Mouse (Mus musculus) lung, postnatal 4 days (tissue): Measurements from ENCODE around the gene Apeh.
"Not testable (repeated sequence)": the region's sequence is repeated elsewhere in the genome, so short reads cannot be mapped to it uniquely, and the experiment has no call there.

Source experiments
- DNase-seq, 2 experiments: peaks; one replicate each; pipeline ENCODE4 v3.0.0; 2021

Apeh gene

DNA sequence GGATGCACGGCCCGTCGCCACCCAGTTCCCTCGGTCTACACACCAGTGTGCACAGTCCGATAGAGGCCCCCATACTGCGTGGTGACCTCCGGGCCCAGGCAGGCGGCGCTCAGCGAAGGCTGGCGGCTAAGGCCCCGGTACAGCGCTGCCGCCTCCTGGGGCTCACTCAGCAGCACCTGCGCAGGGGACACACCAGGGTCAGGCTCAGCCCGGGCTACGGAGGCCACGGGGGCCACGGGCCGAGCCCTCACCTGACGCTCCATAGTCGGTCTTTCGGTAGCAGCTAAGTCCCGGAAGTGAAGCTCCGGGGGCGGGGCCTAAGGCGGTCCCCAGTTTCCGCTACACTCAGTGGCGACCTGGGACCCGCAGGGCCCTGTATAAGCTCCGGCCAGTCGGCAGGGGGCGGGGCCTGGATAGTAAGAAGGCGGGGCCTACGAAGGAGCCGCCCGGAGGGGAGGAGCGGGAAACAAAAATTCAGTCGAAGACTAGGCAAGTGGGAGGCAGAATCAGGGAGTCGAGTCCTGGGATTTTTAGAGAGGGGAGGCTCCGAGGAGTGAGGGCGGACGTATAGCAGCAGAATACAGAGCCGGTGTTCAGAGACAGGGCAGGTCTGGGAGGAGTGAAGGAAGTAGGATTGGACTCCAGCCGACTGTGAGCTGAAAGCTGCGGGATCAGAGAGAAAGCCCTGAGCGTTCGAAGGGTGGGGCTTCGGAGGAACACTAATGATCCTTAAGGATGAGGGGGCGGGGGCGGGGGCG, at the start of gene Apeh:
TSS of gene Apeh (minus strand) at position 423 of the 758 bp plus-strand sequence.
- peak; percentile 97 for DNase-seq

DNA sequence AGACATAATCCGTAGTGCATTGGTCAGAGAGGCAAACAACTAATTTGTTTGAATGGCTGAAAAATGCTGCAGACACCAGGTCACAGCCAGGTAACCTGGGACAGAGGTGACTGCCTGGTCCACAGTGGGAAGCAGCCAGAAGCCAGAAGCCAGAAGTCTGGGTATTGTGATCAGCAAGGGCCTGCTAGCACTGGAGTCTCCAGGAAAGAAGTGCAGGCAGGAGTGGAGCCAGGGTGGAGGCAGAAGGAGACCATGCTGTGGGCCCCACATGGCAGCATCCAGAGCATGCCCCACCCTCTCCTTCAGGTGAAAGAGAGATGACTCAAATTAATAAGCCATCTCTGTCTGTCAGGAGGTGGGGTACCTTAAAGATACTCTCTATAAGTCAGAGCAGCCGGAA, 49.1 kb upstream of the Apeh start:
- DNase-seq = no peak

DNA sequence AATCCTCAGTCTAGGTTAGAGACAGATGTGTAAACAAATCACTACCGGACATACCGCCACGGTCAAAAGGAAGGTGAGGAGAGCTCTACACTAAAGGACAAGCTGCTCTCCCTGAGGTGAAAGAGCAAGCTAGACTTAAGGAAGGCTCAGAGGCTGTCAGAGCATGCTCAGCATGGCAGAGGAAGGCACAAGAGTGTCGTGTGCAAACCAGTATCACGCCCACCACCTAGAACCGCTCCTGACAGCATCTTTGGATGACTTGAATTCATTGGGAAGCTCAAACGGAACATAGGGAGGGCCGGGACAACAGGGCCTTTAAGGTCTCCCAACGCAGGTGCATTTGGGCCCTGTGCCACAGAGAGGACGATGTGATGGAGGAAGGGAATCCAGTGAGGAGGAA, 47.0 kb upstream of the Apeh start:
- DNase-seq = no peak

DNA sequence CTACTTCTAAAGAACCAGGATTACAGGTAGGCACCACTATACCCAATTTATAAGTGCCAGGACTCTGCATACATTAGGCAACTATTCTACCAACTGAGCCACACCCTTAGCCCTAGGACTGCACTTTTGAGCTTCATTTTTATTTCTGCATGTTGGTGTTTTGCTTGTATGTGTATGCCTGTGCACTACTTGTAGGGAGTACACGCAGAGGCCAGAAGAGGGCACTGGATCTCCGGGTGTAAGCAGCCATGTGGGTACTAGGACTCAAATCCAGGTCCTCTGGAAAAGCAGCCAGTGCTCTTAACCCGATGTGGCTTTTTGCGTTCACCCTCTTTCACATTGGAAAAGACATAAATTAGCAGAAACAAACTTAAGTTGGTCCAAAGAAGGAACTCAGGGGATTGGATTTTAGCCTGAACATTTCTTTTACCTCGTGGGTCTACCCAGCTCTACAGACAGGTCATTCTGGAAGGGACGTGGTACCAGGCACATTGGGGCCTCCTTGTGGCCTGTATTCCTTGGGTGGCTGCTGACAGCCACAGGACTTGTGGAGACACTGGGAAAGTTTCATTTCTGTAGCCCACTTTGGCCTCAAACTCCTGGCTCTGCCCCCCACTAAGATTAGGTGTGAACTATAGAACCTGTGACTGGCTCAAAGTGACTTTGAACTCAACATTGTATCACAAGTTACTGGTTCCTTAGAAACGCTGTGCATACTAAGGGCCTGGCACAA, 45.7 kb upstream of the Apeh start:
- peak in 1 of 2 experiments; percentile 22 for DNase-seq

DNA sequence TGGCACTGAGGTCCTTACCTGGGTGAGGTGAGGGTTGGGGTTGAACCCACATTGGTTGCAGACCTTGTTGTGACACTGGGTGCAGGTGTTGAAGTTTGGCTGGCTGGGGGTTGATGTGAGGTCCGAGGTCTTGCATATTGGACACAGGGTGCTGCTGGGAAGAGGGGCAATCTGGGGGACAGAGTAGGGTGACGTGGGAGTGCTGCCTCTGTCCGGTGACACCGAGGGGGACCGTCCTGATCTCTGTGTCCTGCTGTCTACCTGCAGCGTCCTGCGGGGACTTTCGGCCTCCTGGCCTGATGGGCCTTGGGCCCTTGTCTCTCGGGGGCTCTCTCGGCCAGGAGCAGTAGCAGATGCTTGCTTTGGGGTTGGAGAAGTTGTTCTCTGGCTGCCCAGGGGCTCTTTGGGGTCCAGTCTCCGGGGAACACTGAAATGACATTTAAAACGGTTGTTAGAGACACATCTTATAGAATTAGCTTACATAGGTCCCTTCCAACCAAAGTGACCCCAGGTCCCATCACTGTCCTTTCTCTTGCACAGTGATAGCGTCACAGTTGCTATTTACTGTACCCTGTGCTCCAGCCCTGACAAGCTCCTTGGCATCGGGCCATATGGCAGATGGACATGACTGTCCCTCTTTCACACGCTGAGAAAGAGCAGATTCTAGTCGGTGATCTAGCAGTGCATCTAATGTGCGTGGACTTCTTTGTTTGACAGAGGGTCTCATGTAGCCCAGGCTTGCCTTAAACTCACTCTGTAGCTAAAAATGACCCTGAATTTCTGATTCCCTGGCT, 45.0 kb upstream of the Apeh start:
- DNase-seq = peak in 1 of 2 experiments; percentile 17

DNA sequence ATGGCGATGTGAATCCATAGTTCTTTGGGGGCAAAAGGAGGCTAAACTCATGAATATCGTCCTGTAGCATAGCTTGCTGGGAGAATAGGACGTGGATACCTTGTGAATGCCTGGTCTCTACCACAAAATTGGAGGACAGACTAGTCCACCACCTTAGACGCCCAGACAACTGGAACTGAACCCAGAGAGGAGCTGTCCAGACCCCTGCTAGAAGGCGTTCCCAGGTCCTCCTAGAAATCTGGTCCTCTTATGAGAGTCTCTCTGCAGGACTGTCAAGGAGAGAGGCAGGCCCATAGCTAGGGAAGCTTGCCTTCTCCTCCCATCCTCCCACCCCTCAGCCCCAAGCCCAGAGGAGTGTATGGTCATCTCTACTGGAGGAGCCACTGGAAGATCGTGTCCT, 43.7 kb upstream of the Apeh start:
- no peak for DNase-seq

DNA sequence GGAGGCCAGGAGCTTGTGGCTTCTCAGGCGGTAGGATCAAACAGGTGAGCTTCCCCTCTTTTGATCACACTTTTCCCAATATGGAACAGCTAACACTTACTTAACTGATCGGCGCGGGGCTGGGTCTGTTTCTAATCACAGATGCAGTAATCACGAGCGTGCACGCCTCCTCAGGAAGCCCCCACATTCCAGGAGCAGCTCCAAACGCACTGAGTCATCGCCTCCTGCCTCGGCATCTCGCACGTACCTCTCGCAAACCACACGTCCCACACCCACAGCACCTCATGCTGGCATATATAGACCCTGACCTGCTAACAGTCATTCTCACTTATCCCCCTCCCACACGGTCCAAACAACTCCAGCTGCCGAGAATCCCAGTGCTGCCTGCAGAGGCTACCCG, 43.1 kb upstream of the Apeh start:
- DNase-seq = no peak

DNA sequence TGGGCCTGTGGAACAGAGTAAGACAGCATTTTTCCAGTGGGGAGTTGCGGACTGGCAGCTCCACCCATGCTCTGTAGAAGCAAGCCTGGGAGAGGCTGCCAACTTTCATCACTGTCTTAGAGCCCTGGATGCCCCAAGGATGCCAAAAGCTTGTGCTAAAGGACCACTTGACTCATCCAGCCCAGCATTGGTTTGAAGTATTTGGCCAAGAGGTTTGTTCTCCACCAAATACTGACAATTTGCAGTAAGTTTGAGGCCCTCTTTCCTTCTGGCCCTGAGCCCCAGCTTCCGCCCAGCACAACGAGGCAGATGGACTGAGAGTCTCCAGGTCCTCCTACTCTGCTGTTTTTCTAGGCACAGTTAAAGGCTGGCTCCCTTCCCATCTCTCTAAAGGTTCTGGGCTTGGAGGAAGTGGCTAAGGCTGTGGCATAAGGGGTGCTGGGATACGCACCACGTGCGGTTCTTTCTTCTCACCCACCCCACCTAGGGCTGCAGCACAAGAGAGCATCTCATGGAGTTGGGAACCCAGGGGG, 42.6 kb upstream of the Apeh start:
- DNase-seq = peak in 1 of 2 experiments; percentile 17

DNA sequence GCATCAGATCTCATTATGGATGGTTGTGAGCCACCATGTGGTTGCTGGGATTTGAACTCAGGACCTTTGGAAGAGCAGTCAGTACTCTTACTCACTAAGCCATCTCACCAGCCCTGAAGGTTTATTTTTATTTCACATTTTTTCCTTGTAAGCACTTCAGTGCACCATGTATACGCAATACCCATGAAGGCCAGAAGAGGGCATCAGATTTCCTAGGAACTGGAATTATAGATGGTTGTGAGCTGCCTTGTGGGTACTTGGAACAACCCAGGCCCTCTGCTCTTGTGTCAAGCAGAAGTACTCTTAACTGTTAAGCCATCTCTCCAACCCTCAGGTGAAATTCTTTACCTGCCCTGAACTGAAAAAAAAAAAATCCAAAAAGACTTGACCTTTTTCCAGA, 41.8 kb upstream of the Apeh start:
- DNase-seq = peak in 1 of 2 experiments; percentile 49

DNA sequence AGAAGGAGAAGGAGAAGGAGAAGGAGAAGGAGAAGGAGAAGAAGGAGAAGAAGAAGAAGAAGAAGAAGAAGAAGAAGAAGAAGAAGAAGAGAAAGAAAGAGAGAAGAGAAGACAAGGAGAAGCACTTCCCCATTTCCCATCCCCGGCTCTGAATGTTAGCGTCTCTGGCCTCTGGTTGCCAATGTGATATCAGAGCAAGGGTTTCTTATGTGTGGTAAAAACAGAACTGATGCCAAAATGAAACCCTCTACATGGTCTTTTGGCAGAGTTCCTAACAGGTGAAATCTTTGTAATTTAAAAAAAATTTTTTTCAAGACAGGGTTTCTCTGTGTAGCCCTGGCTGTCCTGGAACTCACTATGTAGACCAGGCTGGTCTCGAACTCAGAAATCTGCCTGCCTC, 41.3 kb upstream of the Apeh start:
- DNase-seq = not testable (repeated sequence)

DNA sequence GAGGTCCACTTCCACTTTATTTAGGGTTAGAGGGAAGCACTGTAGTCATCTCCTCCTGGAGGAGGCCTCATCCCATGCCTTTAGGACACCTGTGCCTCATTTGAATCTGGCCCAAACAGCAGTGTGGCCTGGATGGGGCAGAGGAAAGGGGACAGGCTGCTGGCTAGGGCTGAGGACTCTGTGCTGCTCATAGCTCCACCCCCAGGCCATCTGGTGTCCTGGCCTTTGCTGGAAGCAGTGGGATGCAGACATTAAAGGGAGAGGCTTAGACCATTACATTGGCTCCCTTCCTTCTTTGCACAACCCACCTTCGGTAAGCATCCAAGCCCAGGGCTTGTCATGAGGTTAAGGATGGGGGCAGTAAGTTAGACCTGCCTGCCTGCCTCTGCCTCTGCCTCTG, 39.1 kb upstream of the Apeh start:
- no peak for DNase-seq

DNA sequence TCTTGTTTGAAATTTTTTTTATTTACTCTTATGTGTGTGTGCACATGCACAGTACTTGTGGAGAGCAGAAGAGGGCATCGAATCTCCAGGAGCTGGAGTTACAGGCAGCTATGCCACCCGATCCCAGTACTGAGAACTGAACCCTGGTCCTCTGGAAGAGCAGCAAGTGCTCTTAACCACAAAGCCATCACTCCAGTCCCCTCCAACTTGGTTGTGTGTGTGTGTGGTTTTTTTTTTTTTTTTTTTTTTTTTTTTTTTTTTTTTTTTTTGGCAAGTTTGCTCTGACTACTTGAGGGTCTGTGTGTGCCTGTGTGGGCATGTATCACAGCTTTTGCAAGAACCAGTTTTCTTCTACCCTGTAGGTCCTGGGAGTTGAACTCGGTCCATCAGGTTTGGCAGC, 38.0 kb upstream of the Apeh start:
- DNase-seq = no peak

DNA sequence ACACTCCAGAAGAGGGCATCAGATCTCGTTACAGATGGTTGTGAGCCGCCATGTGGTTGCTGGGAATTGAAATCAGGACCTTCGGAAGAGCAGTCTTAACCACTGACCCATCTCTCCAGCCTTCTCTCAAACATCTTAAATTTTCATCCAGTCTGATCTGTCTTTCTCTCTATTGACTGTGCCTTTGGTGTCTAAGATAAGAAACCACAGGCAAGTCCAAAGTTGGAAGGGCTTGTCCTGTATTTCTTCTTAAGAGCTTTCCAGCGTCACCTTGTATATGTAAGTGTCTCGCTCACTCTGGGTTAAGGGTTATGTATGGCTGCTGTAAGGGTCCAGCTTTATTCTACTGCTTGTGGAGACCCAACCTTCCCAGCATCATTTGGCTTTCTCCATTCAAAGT, 37.1 kb upstream of the Apeh start:
- DNase-seq = no peak

DNA sequence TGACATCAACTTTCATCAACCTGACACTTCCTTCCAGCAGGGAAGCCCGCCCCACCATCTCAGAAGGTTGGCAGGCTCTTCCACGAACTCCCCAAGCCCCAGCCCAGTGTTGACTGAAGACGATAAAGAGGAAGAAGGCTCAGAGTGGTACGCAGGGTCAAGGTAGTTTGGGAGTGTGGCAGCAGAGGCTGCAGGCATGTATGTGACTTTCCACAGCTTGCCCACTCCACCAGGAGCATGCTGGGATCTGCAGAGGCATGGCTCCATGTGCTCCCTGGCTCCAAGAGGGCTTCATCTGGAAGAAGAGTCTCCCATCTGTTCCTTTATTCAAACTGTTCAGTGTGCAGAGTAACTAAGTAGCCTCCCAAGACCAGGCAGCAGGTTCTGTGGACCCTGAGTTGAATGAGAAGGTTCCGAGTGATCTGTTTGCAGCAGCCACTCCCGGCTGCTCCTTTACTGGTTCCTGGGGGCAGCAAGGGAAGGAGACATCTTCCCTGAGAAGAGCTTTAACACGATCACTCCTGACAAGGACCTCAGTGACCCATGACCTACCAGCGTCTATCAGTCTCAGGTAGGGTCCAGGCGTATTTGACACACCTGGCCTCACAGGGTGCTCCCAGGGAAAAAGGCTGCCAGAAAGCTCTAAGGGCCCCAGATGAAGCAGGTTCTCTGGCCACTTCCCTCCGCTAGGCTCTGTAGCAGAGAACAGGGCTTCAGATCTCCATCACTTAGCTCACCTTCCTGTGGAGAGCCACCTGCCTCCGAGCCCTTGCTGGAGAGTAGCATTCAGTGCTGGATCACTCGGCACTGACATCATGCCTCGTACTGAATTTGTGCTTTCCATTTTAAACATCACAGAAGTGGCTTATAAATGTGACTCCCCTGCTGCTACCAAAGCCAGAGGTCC, 34.9 kb upstream of the Apeh start:
- DNase-seq = no peak

DNA sequence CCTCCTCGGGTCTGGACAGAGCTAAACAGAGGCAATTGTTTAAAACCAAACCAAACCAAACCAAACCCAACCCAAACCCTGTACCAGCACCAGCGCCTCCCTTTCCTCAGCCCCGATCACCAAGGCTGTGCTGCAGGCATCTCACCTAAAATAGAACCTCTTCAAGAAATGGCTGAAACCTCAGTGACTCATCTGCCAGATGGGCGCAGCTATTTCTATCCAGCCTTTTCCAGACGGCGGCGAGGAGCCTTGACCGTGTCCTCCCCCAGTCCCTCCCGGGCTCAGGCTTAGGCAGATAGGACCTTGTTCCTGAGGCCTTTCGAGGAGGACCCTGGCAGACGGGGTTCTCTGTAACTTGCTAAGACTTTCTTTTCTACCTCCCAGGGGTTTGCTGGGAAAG, 33.8 kb upstream of the Apeh start:
- no peak for DNase-seq

DNA sequence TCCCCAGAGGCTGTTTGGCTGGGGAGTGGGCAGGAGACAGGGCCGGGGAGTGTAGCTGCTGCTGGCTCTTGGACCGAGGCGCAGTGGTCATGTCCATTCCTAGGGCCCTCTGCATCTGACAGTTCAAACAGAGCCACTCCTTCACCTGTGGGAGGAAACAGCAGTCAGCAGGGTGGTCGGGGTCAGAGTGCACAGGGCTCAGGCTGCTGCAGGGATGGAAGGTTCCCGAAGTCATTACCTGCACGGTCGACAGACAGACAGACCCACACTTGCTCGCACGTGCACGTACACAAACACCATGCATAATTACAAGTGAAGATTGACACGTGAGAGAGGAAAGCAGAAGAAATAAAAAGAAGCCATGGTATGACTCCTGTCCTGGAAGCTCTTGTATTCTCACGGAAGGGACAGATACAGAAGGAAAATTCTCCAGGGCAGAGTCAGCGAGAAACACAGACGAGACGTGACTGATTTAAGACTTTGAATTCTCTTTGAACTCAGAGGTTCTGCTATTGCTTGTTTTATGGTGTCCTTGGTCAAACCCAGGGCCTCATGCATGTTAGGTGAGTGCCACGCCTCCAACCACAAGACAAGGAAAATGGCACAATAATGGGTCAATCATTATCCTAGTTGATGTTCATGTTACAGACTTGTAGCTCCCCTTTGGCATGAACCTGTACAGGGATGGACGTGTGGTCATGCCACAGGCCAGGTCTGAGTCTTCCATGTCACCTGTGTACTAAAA, 32.2 kb upstream of the Apeh start:
- no peak for DNase-seq

DNA sequence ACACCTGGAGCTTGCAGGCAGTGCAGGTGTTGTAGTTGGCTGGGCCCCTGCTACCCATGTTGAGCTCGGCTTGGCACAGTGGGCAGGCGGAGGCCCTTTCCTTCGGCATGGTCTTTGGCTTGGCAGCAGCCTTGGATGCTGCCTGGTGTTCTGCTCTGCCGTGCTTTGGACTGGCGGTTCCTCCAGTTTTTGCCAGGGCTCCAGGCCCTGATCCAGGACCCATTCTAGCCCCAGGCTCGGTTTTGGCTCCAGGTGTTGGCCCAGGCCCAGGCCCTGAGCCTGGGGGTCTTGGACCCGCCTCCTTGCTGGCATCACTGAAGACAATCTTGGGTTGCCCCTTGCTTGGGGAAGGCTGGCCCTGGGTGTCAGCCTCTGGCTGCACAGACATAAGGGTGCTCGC, 31.3 kb upstream of the Apeh start:
- DNase-seq = no peak

DNA sequence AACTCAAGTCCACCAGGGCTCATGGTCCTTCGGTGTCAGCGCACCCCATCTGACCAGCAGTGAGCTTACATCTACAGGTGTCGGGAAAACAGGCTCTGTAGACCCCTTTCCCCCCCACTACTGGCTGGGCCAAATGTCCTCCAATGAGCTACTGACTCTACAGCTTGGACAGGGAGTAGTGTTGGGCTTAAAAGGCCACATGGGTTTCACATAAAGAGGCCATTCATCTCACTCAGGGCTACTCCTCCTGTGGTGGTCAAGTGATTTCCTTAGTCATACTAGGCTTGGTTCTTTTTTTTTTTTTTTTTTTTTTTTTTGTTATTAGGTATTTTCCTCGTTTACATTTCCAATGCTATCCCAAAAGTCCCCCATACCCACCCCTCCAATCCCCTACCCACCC, 29.5 kb upstream of the Apeh start:
- DNase-seq = no peak

DNA sequence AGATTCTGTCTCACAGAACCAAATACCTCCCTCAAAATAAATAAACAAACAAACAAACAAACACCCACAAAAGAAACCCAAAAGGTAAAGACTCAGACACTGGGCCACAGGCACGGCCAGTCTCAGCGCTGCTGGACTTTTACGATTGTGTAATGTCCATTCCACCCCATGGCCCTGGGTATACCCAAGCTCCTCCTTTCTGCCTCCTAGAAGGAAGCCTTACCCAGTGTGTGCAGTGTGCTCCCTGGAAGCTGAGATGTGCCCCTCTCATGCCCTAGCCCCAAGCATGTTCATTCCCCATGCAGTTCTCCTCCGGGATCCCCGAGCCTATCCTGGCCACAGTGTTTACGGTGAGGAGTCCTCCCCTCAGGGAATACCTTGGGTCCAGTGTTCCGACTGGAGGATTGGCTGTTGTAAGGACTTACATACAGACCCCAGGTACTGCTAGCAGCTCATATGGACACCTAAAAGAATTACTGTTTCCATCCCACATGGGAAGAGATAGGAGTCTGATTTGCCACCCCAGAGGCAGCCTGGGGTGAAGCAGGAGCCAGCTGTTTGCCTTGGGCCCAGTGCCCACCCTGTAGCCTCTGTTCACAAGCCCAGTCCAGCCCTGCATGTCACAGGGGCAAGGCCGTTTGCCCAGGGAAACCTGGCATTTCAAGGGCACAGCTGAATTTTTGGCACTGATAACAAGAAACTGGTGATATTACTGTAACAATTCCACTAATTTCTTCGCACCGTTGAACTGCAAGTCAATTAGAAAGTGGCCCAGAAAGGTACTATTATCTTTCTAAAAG, 27.0 kb upstream of the Apeh start:
- no peak for DNase-seq

DNA sequence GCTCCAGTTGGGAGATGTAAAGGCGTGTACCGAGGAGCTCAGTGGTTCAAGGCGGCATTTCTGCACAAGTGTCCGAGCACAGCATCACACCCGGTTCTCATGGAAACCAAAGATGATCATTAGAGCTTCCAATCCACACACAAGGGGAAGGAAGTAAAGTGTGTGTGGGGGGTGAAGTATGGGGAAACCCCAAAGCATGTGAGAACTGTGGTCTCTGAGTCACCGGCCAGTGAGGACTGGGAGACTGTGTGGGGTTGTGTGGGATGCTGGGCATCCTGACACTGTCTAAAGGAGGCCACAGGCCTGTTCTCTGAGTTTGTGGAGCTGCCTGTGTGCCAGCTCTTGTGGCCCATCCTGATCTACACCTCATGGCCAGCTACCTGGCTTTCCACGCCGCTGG, 26.3 kb upstream of the Apeh start:
- DNase-seq = peak in 1 of 2 experiments; percentile 43
